Mouse (Mus musculus): ENCODE data around the gene Gbx1. TPM values are rescaled to one million over a fixed set of nuclear protein-coding genes. Genes with fewer than 3 reads are reported as not detected.

Gene Gbx1
- polyA plus RNA-seq, 1 experiment, result 5.0 TPM

GRCm38 (mm10) chr5:24492546-24493285, 34.3 kb downstream of the Gbx1 start:
- TF ChIP-seq CTCF (IDR thresholded peaks at IDR 0.05; ENCODE audit: borderline replicate concordance, extremely low read depth, insufficient read depth, insufficient read length) (no peak), POLR2A (IDR thresholded peaks at IDR 0.05; ENCODE audit: borderline replicate concordance, extremely low read depth, insufficient read depth, insufficient read length, poor library complexity, severe bottlenecking) (no peak)
- no peak for DNase-seq (ENCODE audit: low read depth)

DNA sequence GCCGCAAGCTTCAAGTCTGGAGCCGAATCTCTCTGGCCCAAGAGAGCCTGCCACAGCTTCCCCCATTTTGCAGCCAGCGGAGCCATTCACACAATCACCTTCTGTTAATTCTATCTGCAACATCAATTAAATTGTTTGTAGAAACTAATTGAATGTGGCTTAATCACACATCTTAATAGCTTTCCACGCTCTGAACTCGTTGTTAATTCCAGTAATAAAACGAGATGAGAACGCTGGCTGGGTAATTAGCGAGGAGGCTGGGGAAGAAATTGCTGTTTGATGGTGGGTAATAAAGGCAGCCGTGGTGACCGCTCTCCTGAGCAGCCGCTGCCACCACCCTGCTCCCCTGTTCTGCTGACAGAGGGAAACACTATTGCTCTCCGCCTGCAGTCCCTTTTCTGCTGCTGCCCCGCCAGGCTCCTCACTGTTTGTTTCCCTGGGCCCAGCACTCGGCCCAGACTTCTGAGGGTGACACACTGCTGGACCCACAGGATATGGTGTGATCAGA, 36.5 kb downstream of the Gbx1 start:
- peak; percentile 69 for DNase-seq (ENCODE audit: low read depth)
- TF ChIP-seq POLR2A (IDR thresholded peaks at IDR 0.05; ENCODE audit: borderline replicate concordance, extremely low read depth, insufficient read depth, insufficient read length, poor library complexity, severe bottlenecking) (no peak), CTCF (IDR thresholded peaks at IDR 0.05; ENCODE audit: borderline replicate concordance, extremely low read depth, insufficient read depth, insufficient read length) (no peak)

GRCm38 (mm10) chr5:24486738-24487137, 40.3 kb downstream of the Gbx1 start:
- no peak for TF ChIP-seq POLR2A (IDR thresholded peaks at IDR 0.05; ENCODE audit: borderline replicate concordance, extremely low read depth, insufficient read depth, insufficient read length, poor library complexity, severe bottlenecking)
- TF ChIP-seq CTCF (IDR thresholded peaks at IDR 0.05; ENCODE audit: borderline replicate concordance, extremely low read depth, insufficient read depth, insufficient read length), result no peak
- no peak for DNase-seq (ENCODE audit: low read depth)

DNA sequence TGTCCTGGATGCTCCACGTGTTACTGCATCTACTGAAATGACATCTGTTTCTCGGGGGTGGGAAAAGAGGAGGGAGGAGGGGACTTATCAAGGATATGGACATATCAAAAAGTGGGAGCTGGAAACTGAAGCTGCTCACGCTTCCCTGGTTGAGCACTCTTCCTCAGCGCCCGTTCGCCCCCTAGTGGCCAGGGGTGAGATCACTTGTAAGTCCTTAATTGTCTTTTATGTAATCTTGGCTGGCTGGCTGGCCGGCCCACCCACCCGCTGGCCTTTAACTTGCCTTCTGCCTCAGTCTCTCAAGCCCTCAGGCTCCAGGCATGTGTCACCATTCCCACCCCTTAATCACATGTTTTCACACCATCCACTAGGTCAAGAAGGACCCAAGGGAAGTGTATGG, 40.9 kb downstream of the Gbx1 start:
- DNase-seq (ENCODE audit: low read depth), result peak; percentile 95
- no peak for TF ChIP-seq POLR2A (IDR thresholded peaks at IDR 0.05; ENCODE audit: borderline replicate concordance, extremely low read depth, insufficient read depth, insufficient read length, poor library complexity, severe bottlenecking)
- peak; percentile 96 for TF ChIP-seq CTCF (IDR thresholded peaks at IDR 0.05; ENCODE audit: borderline replicate concordance, extremely low read depth, insufficient read depth, insufficient read length)

DNA sequence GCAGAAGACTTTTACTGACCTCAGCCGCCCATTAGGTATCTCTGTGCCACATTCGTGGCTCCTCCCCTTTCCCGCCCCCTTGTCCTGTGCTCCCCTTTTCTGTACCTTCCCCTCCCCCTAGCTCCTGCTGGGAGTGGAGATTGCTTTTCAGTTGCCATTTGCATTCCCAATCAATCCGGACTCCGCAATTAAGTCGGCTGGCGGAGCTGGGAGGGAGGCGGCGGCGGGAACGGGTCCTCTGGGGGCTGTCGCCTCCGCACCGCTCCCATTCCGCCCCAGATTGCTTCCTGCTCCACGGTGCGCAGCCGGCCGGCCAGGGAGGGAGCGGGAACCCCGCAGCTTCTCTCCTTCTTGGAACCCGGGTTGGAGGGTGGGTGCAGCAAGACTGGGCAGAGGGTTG, 42.0 kb downstream of the Gbx1 start:
- DNase-seq (ENCODE audit: low read depth), result peak; percentile 86
- TF ChIP-seq CTCF (IDR thresholded peaks at IDR 0.05; ENCODE audit: borderline replicate concordance, extremely low read depth, insufficient read depth, insufficient read length), result no peak
- TF ChIP-seq POLR2A (IDR thresholded peaks at IDR 0.05; ENCODE audit: borderline replicate concordance, extremely low read depth, insufficient read depth, insufficient read length, poor library complexity, severe bottlenecking), result no peak

GRCm38 (mm10) chr5:24483326-24483725, 43.7 kb downstream of the Gbx1 start:
- peak; percentile 87 for DNase-seq (ENCODE audit: low read depth)
- TF ChIP-seq POLR2A (IDR thresholded peaks at IDR 0.05; ENCODE audit: borderline replicate concordance, extremely low read depth, insufficient read depth, insufficient read length, poor library complexity, severe bottlenecking) (no peak), CTCF (IDR thresholded peaks at IDR 0.05; ENCODE audit: borderline replicate concordance, extremely low read depth, insufficient read depth, insufficient read length) (peak; percentile 96)

DNA sequence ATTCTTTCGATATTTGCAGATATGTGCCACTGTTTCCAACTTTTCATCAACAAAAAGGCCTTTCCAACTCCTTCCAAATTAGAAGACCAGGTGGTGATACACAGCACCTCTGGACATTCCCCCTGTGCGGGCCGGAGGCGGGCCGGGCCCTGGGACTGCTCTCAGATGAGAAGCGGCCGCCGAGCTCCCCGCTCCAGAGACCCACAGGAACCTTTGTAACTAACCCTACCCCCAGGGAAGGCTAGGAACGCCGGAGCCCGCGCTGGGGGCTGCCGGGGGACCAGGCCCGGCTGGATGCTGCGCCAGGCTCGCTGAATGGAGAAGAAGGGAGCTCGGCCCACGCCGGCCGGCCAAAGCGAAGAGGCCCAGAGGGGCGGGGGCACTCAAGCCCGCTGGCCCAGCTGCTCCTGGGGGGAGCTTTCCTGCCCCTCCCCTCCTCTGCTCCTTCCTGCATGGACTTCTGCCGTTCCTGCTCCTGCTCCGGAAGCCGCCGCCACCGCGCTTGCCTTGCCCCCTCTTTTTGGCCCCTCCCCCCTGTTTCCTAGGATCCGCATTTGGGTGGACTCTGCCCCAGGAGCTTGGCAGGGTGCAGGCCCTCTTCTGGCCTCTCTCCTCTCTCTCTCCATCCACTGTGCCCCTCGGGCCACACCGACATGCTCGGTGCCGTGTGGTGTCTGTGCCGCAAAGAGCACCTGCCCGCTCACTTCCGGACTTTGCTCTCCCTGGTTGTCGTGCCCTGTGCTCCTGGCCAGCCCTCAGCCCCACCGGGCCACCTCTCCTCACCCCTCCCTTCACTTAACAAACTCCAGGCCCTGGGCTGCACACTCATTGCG, 44.5 kb downstream of the Gbx1 start:
- DNase-seq (ENCODE audit: low read depth), result no peak
- TF ChIP-seq POLR2A (IDR thresholded peaks at IDR 0.05; ENCODE audit: borderline replicate concordance, extremely low read depth, insufficient read depth, insufficient read length, poor library complexity, severe bottlenecking), result no peak
- no peak for TF ChIP-seq CTCF (IDR thresholded peaks at IDR 0.05; ENCODE audit: borderline replicate concordance, extremely low read depth, insufficient read depth, insufficient read length)

- peak; percentile 87 for DNase-seq (ENCODE audit: low read depth)
- peak; percentile 82 for TF ChIP-seq CTCF (IDR thresholded peaks at IDR 0.05; ENCODE audit: borderline replicate concordance, extremely low read depth, insufficient read depth, insufficient read length)
- no peak for TF ChIP-seq POLR2A (IDR thresholded peaks at IDR 0.05; ENCODE audit: borderline replicate concordance, extremely low read depth, insufficient read depth, insufficient read length, poor library complexity, severe bottlenecking)
Observed at GRCm38 (mm10) chr5:24481647-24482046, 45.4 kb downstream of the Gbx1 start.

- no peak for DNase-seq (ENCODE audit: low read depth)
- TF ChIP-seq POLR2A (IDR thresholded peaks at IDR 0.05; ENCODE audit: borderline replicate concordance, extremely low read depth, insufficient read depth, insufficient read length, poor library complexity, severe bottlenecking) (no peak), CTCF (IDR thresholded peaks at IDR 0.05; ENCODE audit: borderline replicate concordance, extremely low read depth, insufficient read depth, insufficient read length) (no peak)
Observed at GRCm38 (mm10) chr5:24477909-24478308, 49.1 kb downstream of the Gbx1 start.

DNA sequence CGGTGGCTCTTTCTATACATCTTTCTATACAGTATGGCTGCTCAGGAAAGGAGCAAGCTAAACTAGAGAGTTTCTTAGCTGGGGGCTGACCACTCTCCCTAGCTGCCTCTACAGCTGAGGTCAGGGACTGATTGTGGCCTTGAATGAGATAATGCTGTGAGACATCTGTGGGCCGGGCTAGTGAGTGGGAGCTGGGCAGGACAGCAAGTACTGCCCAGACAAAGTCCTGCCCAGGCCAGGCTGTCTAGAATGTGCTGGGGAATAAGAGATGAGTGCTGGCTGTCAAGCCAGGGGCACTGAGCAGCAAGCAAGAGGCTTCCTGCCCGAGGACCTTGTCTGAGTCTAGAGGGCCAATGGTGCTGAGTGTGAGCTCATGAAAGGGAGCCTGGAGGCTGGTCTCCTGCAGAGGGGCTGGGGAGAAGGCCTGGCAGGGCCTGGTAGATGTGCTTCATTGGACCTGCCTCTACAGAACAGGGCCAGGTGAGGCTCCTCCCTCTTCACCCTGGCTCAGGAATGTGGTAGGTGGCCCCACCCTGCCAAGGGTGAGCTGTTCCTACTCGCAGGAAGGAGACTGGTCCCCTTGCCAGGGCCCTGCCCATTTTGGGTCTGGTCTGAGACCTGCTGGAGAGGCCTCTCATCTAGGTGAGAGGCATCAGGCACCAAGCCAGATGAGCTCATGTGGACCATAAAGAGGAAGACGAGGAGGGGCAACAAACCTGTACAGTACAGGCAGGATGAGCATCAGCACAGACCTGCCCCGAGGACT, 51.3 kb downstream of the Gbx1 start:
- TF ChIP-seq POLR2A (IDR thresholded peaks at IDR 0.05; ENCODE audit: borderline replicate concordance, extremely low read depth, insufficient read depth, insufficient read length, poor library complexity, severe bottlenecking) (no peak), CTCF (IDR thresholded peaks at IDR 0.05; ENCODE audit: borderline replicate concordance, extremely low read depth, insufficient read depth, insufficient read length) (no peak)
- DNase-seq (ENCODE audit: low read depth), result no peak
